Mouse (Mus musculus) MEL (cell line): Measurements from ENCODE around the gene Osbpl10. TPM values are rescaled to one million over a fixed set of nuclear protein-coding genes. Genes with fewer than 3 reads are reported as not detected.

Experiments used
- DNase-seq: peaks from one replicate; pipeline ENCODE4 v3.0.0; 2011; ENCODE audit warnings: low read depth, low spot score
- H3K27ac ChIP-seq: 2 replicates; pipeline ENCODE4 v1.5.1; 2012; ENCODE audit warnings: low read depth, mild to moderate bottlenecking, control low read depth, low read length, moderate library complexity; ENCODE audit not compliant: control insufficient read depth
- H3K27me3 ChIP-seq, 2 experiments: fragments of 150-350 bp in 1 of 2; sonication (generic) in 1 of 2; 2 replicates each; pipeline ENCODE4 v1.6.1; 2012; ENCODE audit warnings: low read length in 2 of 2, mild to moderate bottlenecking in 2 of 2, improper control_type of control experiment in 1 of 2, moderate library complexity in 1 of 2; ENCODE audit not compliant: insufficient read depth in 2 of 2, control insufficient read depth in 1 of 2
- H3K36me3 ChIP-seq, 2 experiments: 2 replicates each; pipeline ENCODE4 v1.6.1; 2012 to 2014; ENCODE audit warnings: low read length in 2 of 2, improper control_type of control experiment in 1 of 2, inconsistent platforms in 1 of 2, mild to moderate bottlenecking in 1 of 2; ENCODE audit not compliant: insufficient read depth in 2 of 2, control insufficient read depth in 1 of 2
- H3K4me1 ChIP-seq, 2 experiments: fragments of 150-350 bp in 1 of 2; sonication (generic) in 1 of 2; 2 replicates each; pipeline ENCODE4 v1.6.1; 2012; ENCODE audit warnings: low read length in 2 of 2, improper control_type of control experiment in 1 of 2, mild to moderate bottlenecking in 1 of 2; ENCODE audit not compliant: insufficient read depth in 2 of 2, control insufficient read depth in 1 of 2
- H3K4me3 ChIP-seq, 2 experiments: fragments of 150-350 bp in 1 of 2; sonication (generic) in 1 of 2; 2 replicates each; pipeline ENCODE4 v1.5.1; 2012; ENCODE audit warnings: low read depth in 2 of 2, low read length in 2 of 2, mild to moderate bottlenecking in 2 of 2, moderate library complexity in 2 of 2, control low read depth in 1 of 2, improper control_type of control experiment in 1 of 2; ENCODE audit not compliant: control insufficient read depth in 1 of 2, insufficient read depth in 1 of 2
- H3K79me2 ChIP-seq: 2 replicates; pipeline ENCODE4 v1.6.1; 2012; ENCODE audit warnings: mild to moderate bottlenecking, low read length, moderate library complexity; ENCODE audit not compliant: control insufficient read depth, poor library complexity, insufficient read depth
- H3K9ac ChIP-seq: 2 replicates; pipeline ENCODE4 v1.6.1; 2012; ENCODE audit warnings: low read depth, mild to moderate bottlenecking, control low read depth, low read length, moderate library complexity; ENCODE audit not compliant: control insufficient read depth, poor library complexity, severe bottlenecking
- H3K9me3 ChIP-seq: fragments of 150-350 bp; sonication (generic); replicated peaks from 2 replicates; pipeline ENCODE4 v1.6.1; 2012; ENCODE audit warnings: mild to moderate bottlenecking, low read length, improper control_type of control experiment, moderate library complexity; ENCODE audit not compliant: insufficient read depth
- BHLHE40 ChIP-seq: IDR thresholded peaks from 2 replicates; pipeline ENCODE4 v1.6.1; 2012; ENCODE audit warnings: low read depth, mild to moderate bottlenecking, inconsistent platforms, low read length, improper control_type of control experiment, borderline replicate concordance
- CHD1 ChIP-seq: IDR thresholded peaks from 2 replicates; pipeline ENCODE4 v1.6.1; 2012; ENCODE audit warnings: low read depth, mild to moderate bottlenecking, inconsistent platforms, low read length, improper control_type of control experiment
- CTCF ChIP-seq, 3 experiments: IDR thresholded peaks in 2 of 3; conservative IDR thresholded peaks in 1 of 3; 2 replicates each; pipeline ENCODE4 v1.5.1; 2011 to 2012; ENCODE audit warnings: low read length in 3 of 3, low read depth in 2 of 3, mild to moderate bottlenecking in 2 of 3, improper control_type of control experiment in 1 of 3, inconsistent platforms in 1 of 3, mixed read lengths in 1 of 3, moderate library complexity in 1 of 3; ENCODE audit not compliant: control insufficient read depth in 1 of 3, insufficient read depth in 1 of 3, poor library complexity in 1 of 3, severe bottlenecking in 1 of 3
- ELF1 ChIP-seq: IDR thresholded peaks from 2 replicates; pipeline ENCODE4 v1.6.1; 2014; ENCODE audit warnings: low read depth, mild to moderate bottlenecking, inconsistent platforms, low read length, improper control_type of control experiment, moderate library complexity
- ETS1 ChIP-seq: IDR thresholded peaks from 2 replicates; pipeline ENCODE4 v1.6.1; 2012; ENCODE audit warnings: low read depth, mild to moderate bottlenecking, inconsistent platforms, low read length, improper control_type of control experiment, moderate library complexity
- GABPA ChIP-seq: IDR thresholded peaks from 2 replicates; pipeline ENCODE4 v1.6.1; 2012; ENCODE audit warnings: low read depth, mild to moderate bottlenecking, inconsistent platforms, low read length, improper control_type of control experiment, moderate library complexity
- GATA1 ChIP-seq: IDR thresholded peaks from 2 replicates; pipeline ENCODE4 v1.6.1; 2011; ENCODE audit warnings: low read depth, low read length, improper control_type of control experiment
- HCFC1 ChIP-seq: IDR thresholded peaks from 2 replicates; pipeline ENCODE4 v1.6.1; 2012; ENCODE audit warnings: low read depth, mild to moderate bottlenecking, inconsistent platforms, low read length, improper control_type of control experiment, moderate library complexity
- MAX ChIP-seq: IDR thresholded peaks from 2 replicates; pipeline ENCODE4 v1.6.1; 2011; ENCODE audit warnings: low read length, improper control_type of control experiment
- MAZ ChIP-seq: IDR thresholded peaks from 2 replicates; pipeline ENCODE4 v1.6.1; 2012; ENCODE audit warnings: low read depth, mild to moderate bottlenecking, inconsistent platforms, low read length, improper control_type of control experiment
- MXI1 ChIP-seq: IDR thresholded peaks from 2 replicates; pipeline ENCODE4 v1.6.1; 2011; ENCODE audit warnings: mild to moderate bottlenecking, low read depth, low read length, improper control_type of control experiment
- MYB ChIP-seq: IDR thresholded peaks from 2 replicates; pipeline ENCODE4 v1.6.1; 2011; ENCODE audit warnings: mild to moderate bottlenecking, low read depth, low read length, improper control_type of control experiment
- MYC ChIP-seq: IDR thresholded peaks from 2 replicates; pipeline ENCODE4 v1.6.1; 2011; ENCODE audit warnings: low read depth, mild to moderate bottlenecking, low read length, improper control_type of control experiment, moderate library complexity
- POLR2A ChIP-seq, 2 experiments: IDR thresholded peaks; 2 replicates each; pipeline ENCODE4 v1.6.1; 2011 to 2012; ENCODE audit warnings: low read length in 2 of 2, mild to moderate bottlenecking in 2 of 2, control low read depth in 1 of 2, improper control_type of control experiment in 1 of 2, low read depth in 1 of 2, moderate library complexity in 1 of 2; ENCODE audit not compliant: control insufficient read depth in 1 of 2, insufficient read depth in 1 of 2, poor library complexity in 1 of 2
- POLR2AphosphoS2 ChIP-seq: IDR thresholded peaks from 2 replicates; pipeline ENCODE4 v1.6.1; 2011; ENCODE audit warnings: low read length, improper control_type of control experiment
- POLR2AphosphoS5 ChIP-seq: IDR thresholded peaks from 2 replicates; pipeline ENCODE4 v1.6.1; 2012; ENCODE audit warnings: low read depth, borderline replicate concordance, mild to moderate bottlenecking, inconsistent platforms, low read length, moderate library complexity, mixed read lengths
- RAD21 ChIP-seq: IDR thresholded peaks from 2 replicates; pipeline ENCODE4 v1.6.1; 2011; ENCODE audit warnings: mild to moderate bottlenecking, low read depth, low read length, improper control_type of control experiment
- RCOR1 ChIP-seq: IDR thresholded peaks from 2 replicates; pipeline ENCODE4 v1.6.1; 2012; ENCODE audit warnings: low read depth, mild to moderate bottlenecking, inconsistent platforms, low read length, improper control_type of control experiment
- TCF12 ChIP-seq: IDR thresholded peaks from 2 replicates; pipeline ENCODE4 v1.6.1; 2014; ENCODE audit warnings: low read depth, mild to moderate bottlenecking, inconsistent platforms, low read length, improper control_type of control experiment, moderate library complexity
- USF1 ChIP-seq: IDR thresholded peaks from 2 replicates; pipeline ENCODE4 v1.6.1; 2014; ENCODE audit warnings: low read depth, mild to moderate bottlenecking, inconsistent platforms, low read length, improper control_type of control experiment, moderate library complexity
- USF2 ChIP-seq, 2 experiments: IDR thresholded peaks; 2 replicates each; pipeline ENCODE4 v1.6.1; 2011 to 2012; ENCODE audit warnings: improper control_type of control experiment in 2 of 2, low read length in 2 of 2, borderline replicate concordance in 1 of 2, inconsistent platforms in 1 of 2, low read depth in 1 of 2, mild to moderate bottlenecking in 1 of 2; ENCODE audit not compliant: insufficient read depth in 1 of 2
- ZC3H11A ChIP-seq: IDR thresholded peaks from 2 replicates; pipeline ENCODE4 v1.6.1; 2012; ENCODE audit warnings: low read depth, mild to moderate bottlenecking, inconsistent platforms, low read length, improper control_type of control experiment
- ZKSCAN1 ChIP-seq: IDR thresholded peaks from 2 replicates; pipeline ENCODE4 v1.6.1; 2012; ENCODE audit warnings: low read depth, mild to moderate bottlenecking, inconsistent platforms, low read length, improper control_type of control experiment, moderate library complexity
- ZMIZ1 ChIP-seq: IDR thresholded peaks from 2 replicates; pipeline ENCODE4 v1.6.1; 2012; ENCODE audit warnings: low read depth, mild to moderate bottlenecking, inconsistent platforms, low read length, improper control_type of control experiment, moderate library complexity
- polyA plus RNA-seq, 2 experiments: library from polyadenylated mRNA; stranded (reverse) in 1 of 2; unstranded in 1 of 2; fragments of >175 nt in 1 of 2; fragments of >200 nt in 1 of 2; gene quantifications; 2 replicates each; pipeline versions ENCODE4 v1.2.1 to v1.2.4; 2012; ENCODE audit warnings: low replicate concordance in 2 of 2, low read depth in 1 of 2; ENCODE audit not compliant: insufficient read length in 2 of 2, insufficient read depth in 1 of 2, missing spikeins in 1 of 2
- total RNA-seq: library from RNA; depleted of rRNA; stranded (reverse); fragments of 300-350 nt; gene quantifications from 2 replicates; pipeline ENCODE4 v1.2.3, GENCODE M21; 2012

Osbpl10 gene
- total and polyA plus RNA-seq, 3 experiments = not detected

DNA sequence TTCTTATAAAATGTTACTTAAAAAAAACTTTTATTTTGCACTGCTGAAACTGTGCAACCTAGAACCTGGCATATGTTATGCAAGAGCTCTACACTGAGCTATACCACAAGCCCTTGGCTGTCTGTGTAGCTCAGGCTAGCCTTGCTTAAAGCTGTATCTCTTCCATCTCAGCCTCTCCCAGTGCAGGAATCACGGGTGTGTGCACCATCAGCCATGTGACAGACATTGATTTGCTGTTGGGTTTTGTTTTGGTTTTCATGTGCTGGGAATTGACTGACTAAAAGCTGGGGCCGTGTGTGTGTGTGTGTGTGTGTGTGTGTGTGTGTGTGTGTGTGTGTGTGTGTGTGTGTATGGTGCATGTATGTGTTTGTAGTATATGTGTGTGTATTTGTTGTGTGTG lies 155.6 kb downstream of the Osbpl10 start:
- DNase-seq = no peak

GRCm38 (mm10) chr9:115134736-115135135 lies 156.4 kb downstream of the Osbpl10 start:
- Histone ChIP-seq H3K4me3 (no peak overlapping the region), H3K79me2 (no peaks in the 10 kb centered on the region), H3K9ac (no peak overlapping the region), H3K4me1 (no peaks in the 10 kb centered on the region), H3K36me3 (no peaks in the 10 kb centered on the region), H3K27ac (no peak overlapping the region), H3K9me3 (no peaks in the 10 kb centered on the region), H3K27me3 (no peaks in the 10 kb centered on the region)
- TF ChIP-seq ETS1 (no peak), GATA1 (no peak), BHLHE40 (no peak), POLR2A (IDR thresholded peaks at IDR 0.05; ENCODE audit: control insufficient read depth in 1 of 2, insufficient read depth in 1 of 2, low read depth in 1 of 2, low read length in 2 of 2, poor library complexity in 1 of 2) (no peak), ZMIZ1 (no peak), MAZ (no peak), CHD1 (no peak), MYC (no peak)
- no peak for DNase-seq

More for the DNA sequence above, 155.6 kb downstream of the Osbpl10 start:
- Histone ChIP-seq H3K27ac (no peak overlapping the region), H3K36me3 (no peaks in the 10 kb centered on the region), H3K4me3 (no peak overlapping the region)
- TF ChIP-seq GABPA = no peak
- TF ChIP-seq POLR2AphosphoS2 = no peak
- no peak for TF ChIP-seq USF1
- no peak for TF ChIP-seq CHD1
- TF ChIP-seq ZKSCAN1 = no peak
- TF ChIP-seq ELF1 = no peak
- no peak for TF ChIP-seq HCFC1
- TF ChIP-seq MYC = no peak
- TF ChIP-seq TCF12 = no peak
- TF ChIP-seq USF2 (IDR thresholded peaks at IDR 0.05; ENCODE audit: borderline replicate concordance in 1 of 2, insufficient read depth in 1 of 2, low read depth in 1 of 2, low read length in 2 of 2) = no peak
- TF ChIP-seq RCOR1 = no peak
- TF ChIP-seq POLR2A (IDR thresholded peaks at IDR 0.05; ENCODE audit: control insufficient read depth in 1 of 2, insufficient read depth in 1 of 2, low read depth in 1 of 2, low read length in 2 of 2, poor library complexity in 1 of 2) = no peak
- no peak for TF ChIP-seq POLR2AphosphoS5
- TF ChIP-seq CTCF (IDR thresholded peaks at IDR 0.05 in 2 of 3, conservative IDR thresholded peaks at IDR 0.05 in 1 of 3; ENCODE audit: control insufficient read depth in 1 of 3, insufficient read depth in 1 of 3, low read depth in 2 of 3, low read length in 3 of 3, poor library complexity in 1 of 3, severe bottlenecking in 1 of 3) = no peak
- TF ChIP-seq ZC3H11A = no peak
- TF ChIP-seq MXI1 = no peak
- no peak for TF ChIP-seq RAD21
- no peak for TF ChIP-seq MYB
- TF ChIP-seq MAX = no peak
- TF ChIP-seq, all 39 proteins: peak for 0
- H3K27me3 ChIP-seq = no peaks in the 10 kb centered on the region
- no peaks in the 10 kb centered on the region for H3K9me3 ChIP-seq
- no peaks in the 10 kb centered on the region for H3K4me1 ChIP-seq
- H3K79me2 ChIP-seq = no peaks in the 10 kb centered on the region
- no peak overlapping the region for H3K9ac ChIP-seq
